Mouse (Mus musculus) liver, embryonic 14.5 days (tissue): ENCODE measurements at regions not wholly inside any gene's neighbourhood (a gene's known extent, or its start where the extent isn't known, plus 50 kb on each side); places are given as distances from the start of the nearest gene placed in this dataset.

ENCODE experiments used
- ATAC-seq: fragments of 200-750 bp; cut with Nextera tagmentation; 2 replicates; pipeline ENCODE4 v1.8.0; 2017; ENCODE audit warnings: moderate number of reproducible peaks, mild to moderate bottlenecking, moderate library complexity; ENCODE audit not compliant: insufficient read depth
- DNase-seq, 3 experiments: peaks; one replicate each; pipeline ENCODE4 v3.0.0-alpha.2; 2012 to 2013; ENCODE audit warnings: low read depth in 3 of 3, low spot score in 3 of 3
- H3K27ac ChIP-seq: fragments of 300-500 bp; sonication (generic); 2 replicates; pipeline ENCODE4 v1.5.1; 2014; ENCODE audit warnings: moderate library complexity, mild to moderate bottlenecking, control low read depth, inconsistent platforms
- H3K27me3 ChIP-seq: fragments of 300-500 bp; sonication (generic); 2 replicates; pipeline ENCODE4 v1.6.1; 2014; ENCODE audit warnings: mild to moderate bottlenecking, low read length, moderate library complexity; ENCODE audit not compliant: control insufficient read depth, insufficient read depth
- H3K36me3 ChIP-seq: fragments of 300-500 bp; sonication (generic); replicated peaks from 2 replicates; pipeline ENCODE4 v1.6.1; 2014; ENCODE audit warnings: low read depth; ENCODE audit not compliant: control insufficient read depth, insufficient read depth
- H3K4me1 ChIP-seq, 2 experiments: fragments of 200-500 bp in 1 of 2; fragments of 300-500 bp in 1 of 2; sonication (generic) in 1 of 2; replicated peaks; 2 replicates each; pipeline ENCODE4 v1.6.1; 2012 to 2014; ENCODE audit warnings: antibody characterized with exemption in 1 of 2, inconsistent platforms in 1 of 2, low read length in 1 of 2; ENCODE audit not compliant: control insufficient read depth in 2 of 2, insufficient read depth in 2 of 2
- H3K4me2 ChIP-seq: fragments of 300-500 bp; sonication (generic); 2 replicates; pipeline ENCODE4 v1.6.1; 2014; ENCODE audit warnings: low read depth, mild to moderate bottlenecking, control low read depth, moderate library complexity
- H3K4me3 ChIP-seq, 2 experiments: fragments of 200-500 bp in 1 of 2; fragments of 300-500 bp in 1 of 2; sonication (generic) in 1 of 2; 2 replicates each; pipeline ENCODE4 v1.5.1; 2012 to 2014; ENCODE audit warnings: low read depth in 2 of 2, low read length in 2 of 2, mild to moderate bottlenecking in 2 of 2, control low read depth in 1 of 2, inconsistent platforms in 1 of 2, moderate library complexity in 1 of 2; ENCODE audit not compliant: insufficient read depth in 1 of 2
- H3K9ac ChIP-seq: fragments of 300-500 bp; sonication (generic); replicated peaks from 2 replicates; pipeline ENCODE4 v1.6.1; 2014; ENCODE audit warnings: mild to moderate bottlenecking, control low read depth, moderate library complexity
- H3K9me3 ChIP-seq: fragments of 300-500 bp; sonication (generic); 2 replicates; pipeline ENCODE4 v1.6.1; 2016; ENCODE audit warnings: low read length, mixed read lengths; ENCODE audit not compliant: control insufficient read depth
- CTCF ChIP-seq: IDR thresholded peaks from 2 replicates; pipeline ENCODE4 v1.5.1; 2016; ENCODE audit warnings: antibody characterized with exemption, low read depth, control low read depth
- EP300 ChIP-seq: IDR thresholded peaks from 2 replicates; pipeline ENCODE4 v1.6.1; 2016; ENCODE audit warnings: antibody characterized with exemption, low read depth
- WGBS: fragments of 180-500 bp; shearing (Covaris S2); extraction: QIAGEN DNeasy Blood & Tissue Kit; methylation state at CpG from one replicate; pipeline ENCODE4 v1.1.7; 2014; ENCODE audit not compliant: insufficient replicate concordance; 5-methylcytosine and 5-hydroxymethylcytosine counted together

DNA sequence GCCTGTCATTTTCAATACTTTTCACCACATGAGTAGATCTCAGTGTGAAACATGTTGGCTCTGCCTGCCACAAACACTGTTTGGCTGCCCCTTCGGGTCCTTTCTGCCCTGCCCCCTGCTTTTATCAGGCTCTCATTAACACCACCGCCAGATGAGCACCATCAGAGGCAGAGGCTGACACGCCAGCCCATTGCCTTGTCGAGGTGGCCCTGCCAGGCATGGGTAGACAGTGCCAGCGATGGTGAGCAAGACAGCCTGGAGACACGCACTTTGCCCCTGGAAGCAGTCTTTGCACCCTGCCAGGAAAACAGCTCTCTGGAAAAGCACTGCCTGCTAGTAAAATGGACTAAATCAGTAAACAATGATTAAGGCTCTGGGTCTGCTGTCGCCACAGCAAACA, 158.2 kb downstream of the Gm10295 start:
- WGBS, result 30% methylated on average over 7 of the region's 7 CpGs
- Histone ChIP-seq H3K27ac (no peak overlapping the region), H3K4me2 (0 out of 2 replicates have a peak overlapping the region, but pooled peaks have one; percentile 6), H3K9ac (no peak overlapping the region), H3K4me1 (peaks cover 0 to 2% of the 10 kb centered on the region in 2 experiments; a peak in 2 of 4 replicates), H3K9me3 (no peaks in the 10 kb centered on the region), H3K36me3 (no peaks in the 10 kb centered on the region), H3K4me3 (no peak overlapping the region), H3K27me3 (no peaks in the 10 kb centered on the region)
- DNase-seq (no peak), ATAC-seq (no peak)
- TF ChIP-seq CTCF (no peak), EP300 (no peak)

DNA sequence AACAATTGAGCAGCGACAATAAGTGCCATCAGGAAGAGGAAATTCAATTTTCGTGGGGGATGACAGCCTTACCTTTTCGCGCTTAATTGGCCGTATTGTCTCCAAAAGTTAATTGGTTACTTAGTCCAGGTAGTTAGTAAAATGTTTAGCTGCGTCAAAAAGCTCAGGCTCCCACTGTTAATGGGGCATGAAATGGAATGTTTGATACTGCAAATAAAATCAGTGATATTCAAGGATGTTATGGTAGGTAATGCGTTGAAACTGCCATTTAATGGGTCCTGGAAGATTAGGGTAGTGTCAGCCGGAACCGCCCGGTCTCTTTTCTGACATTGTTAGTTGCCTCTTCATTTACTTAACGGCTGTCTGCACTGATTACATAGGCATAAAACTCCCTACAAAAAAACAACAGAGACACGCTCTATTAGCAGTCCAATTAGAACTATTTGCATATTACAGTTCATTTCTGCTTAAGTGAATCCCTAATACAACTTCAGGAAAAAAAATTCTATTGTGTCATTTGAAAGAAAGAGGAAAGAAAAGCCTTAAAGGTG, 161.0 kb downstream of the Gm10295 start:
- Histone ChIP-seq H3K9me3 (no peaks in the 10 kb centered on the region), H3K4me1 (peaks cover 0 to 2% of the 10 kb centered on the region in 2 experiments; a peak in 2 of 4 replicates), H3K4me3 (no peak overlapping the region), H3K4me2 (no peak overlapping the region), H3K27ac (no peak overlapping the region), H3K36me3 (no peaks in the 10 kb centered on the region), H3K27me3 (no peaks in the 10 kb centered on the region), H3K9ac (no peak overlapping the region)
- no peak for DNase-seq
- 67% methylated on average over 12 of the region's 12 CpGs for WGBS
- ATAC-seq, result no peak
- TF ChIP-seq EP300 (no peak), CTCF (no peak)

DNA sequence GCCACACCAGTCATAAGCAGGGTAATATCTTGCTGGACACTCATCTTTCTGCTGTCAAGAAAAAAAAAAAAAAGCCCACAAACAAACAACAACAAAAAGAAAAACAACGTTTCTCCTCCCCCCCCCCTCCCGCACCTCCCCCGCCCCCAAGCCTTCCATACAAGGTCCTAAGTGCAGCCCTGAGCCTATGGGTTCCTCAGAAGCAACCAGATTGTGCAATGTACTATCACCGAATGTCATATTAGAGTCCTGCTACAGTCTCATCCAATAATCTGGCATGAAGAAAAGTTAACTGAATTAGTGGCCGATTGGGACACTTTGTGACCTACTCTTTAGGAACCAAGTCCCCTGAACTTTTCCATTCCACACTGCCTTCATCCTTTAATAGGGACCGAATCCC, 161.5 kb downstream of the Gm10295 start:
- no peaks in the 10 kb centered on the region for H3K27me3 ChIP-seq
- no peak for ATAC-seq
- H3K4me1 ChIP-seq, result peaks cover 0 to 2% of the 10 kb centered on the region in 2 experiments; a peak in 2 of 4 replicates
- H3K4me2 ChIP-seq, result no peak overlapping the region
- TF ChIP-seq EP300 (no peak), CTCF (no peak)
- H3K27ac ChIP-seq, result no peak overlapping the region
- H3K36me3 ChIP-seq, result no peaks in the 10 kb centered on the region
- H3K9ac ChIP-seq, result no peak overlapping the region
- 65% methylated on average over 6 of the region's 6 CpGs for WGBS
- DNase-seq, result no peak
- H3K4me3 ChIP-seq, result no peak overlapping the region
- no peaks in the 10 kb centered on the region for H3K9me3 ChIP-seq

DNA sequence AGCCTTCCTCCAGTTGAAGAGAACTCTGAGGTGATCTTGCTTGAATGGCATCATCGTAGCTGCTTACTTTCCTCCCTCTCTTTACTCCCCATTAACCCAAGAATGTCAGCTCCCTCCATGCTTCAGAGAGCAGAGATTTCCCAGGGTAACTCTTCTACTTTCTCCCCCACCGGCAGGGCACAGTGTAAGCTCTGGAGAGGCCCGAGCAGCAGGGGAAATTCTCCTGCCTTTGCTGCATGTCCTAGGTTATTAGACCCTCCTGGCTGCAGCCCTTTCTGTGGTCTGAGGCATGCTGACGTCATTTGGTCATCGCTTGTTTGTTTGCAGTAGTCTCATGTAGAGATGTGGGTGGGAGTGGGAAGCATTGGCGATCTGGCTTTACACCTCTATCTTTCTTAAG, 163.2 kb downstream of the Gm10295 start:
- H3K4me3 ChIP-seq, result no peak overlapping the region
- no peaks in the 10 kb centered on the region for H3K36me3 ChIP-seq
- no peaks in the 10 kb centered on the region for H3K27me3 ChIP-seq
- H3K9ac ChIP-seq, result no peak overlapping the region
- no peak overlapping the region for H3K27ac ChIP-seq
- ATAC-seq (no peak), DNase-seq (no peak)
- 21% methylated on average over 6 of the region's 6 CpGs for WGBS
- H3K4me1 ChIP-seq, result peaks cover 0 to under 1% of the 10 kb centered on the region in 2 experiments; a peak in 2 of 4 replicates
- no peaks in the 10 kb centered on the region for H3K9me3 ChIP-seq
- TF ChIP-seq EP300 (no peak), CTCF (no peak)
- no peak overlapping the region for H3K4me2 ChIP-seq

DNA sequence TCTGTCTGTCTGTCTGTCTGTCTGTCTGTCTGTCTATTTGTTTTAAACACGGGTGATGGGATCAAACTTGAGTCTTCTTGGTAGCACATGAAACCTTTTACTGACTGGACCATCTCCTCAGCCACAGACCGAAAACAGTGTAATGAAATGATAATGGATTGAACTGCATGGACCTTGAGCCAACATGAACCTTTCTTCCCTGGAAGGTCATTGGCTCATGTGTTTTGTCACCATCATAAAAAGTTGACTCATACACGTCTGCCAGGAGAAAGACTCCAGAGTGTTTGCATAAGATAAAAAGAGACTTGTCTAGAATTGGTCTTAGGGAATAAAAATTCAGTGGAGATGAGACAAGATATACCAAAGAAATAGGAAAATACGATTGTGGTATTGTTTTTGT, 176.4 kb downstream of the Gm10295 start:
- Histone ChIP-seq H3K9ac (no peak overlapping the region), H3K4me2 (no peak overlapping the region), H3K36me3 (no peaks in the 10 kb centered on the region), H3K27me3 (no peaks in the 10 kb centered on the region), H3K27ac (no peak overlapping the region), H3K9me3 (no peaks in the 10 kb centered on the region), H3K4me3 (no peak overlapping the region), H3K4me1 (no peaks in the 10 kb centered on the region)
- WGBS, result 38% methylated on average over 4 of the region's 4 CpGs
- ATAC-seq (no peak), DNase-seq (no peak)
- no peak for TF ChIP-seq CTCF
- no peak for TF ChIP-seq EP300
